Mouse (Mus musculus): ENCODE measurements at regions not wholly inside any gene's neighbourhood (a gene's known extent, or its start where the extent isn't known, plus 50 kb on each side); places are given as distances from the start of the nearest gene placed in this dataset.

DNA sequence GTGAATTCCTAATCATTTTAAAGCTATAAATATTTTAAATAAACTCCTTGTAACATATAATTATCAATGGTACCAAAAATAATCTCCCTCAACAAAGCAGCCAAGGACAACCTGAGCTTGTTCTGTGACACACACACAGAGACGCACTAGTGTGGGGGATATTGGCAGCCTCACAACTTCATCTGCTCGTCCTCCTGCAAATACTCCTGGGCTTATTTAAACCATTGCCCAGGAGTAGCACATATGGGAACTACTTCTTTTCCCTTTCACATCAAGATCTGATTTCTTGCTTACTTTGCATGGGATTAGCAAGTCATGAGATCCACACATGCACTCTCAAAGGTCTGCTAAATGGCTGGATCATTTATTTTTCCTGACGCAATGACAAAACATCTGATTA is 277.7 kb upstream of the Lmcd1 start:
- 71% methylated on average over 3 of the region's 3 CpGs for WGBS (ENCODE audit: insufficient replicate concordance)
- no peaks in the 10 kb centered on the region for H3K9me3 ChIP-seq (ENCODE audit: low read length)
- no peak overlapping the region for H3K27ac ChIP-seq (ENCODE audit: low read depth)
- H3K4me2 ChIP-seq (ENCODE audit: low read depth, low read length), result no peak overlapping the region
- H3K36me3 ChIP-seq (replicated peaks; ENCODE audit: insufficient read depth, low read length), result no peaks in the 10 kb centered on the region
- TF ChIP-seq CTCF (IDR thresholded peaks at IDR 0.05; ENCODE audit: low read depth), result no peak
- no peak for TF ChIP-seq EP300 (IDR thresholded peaks at IDR 0.05; ENCODE audit: low read depth)
- H3K27me3 ChIP-seq (ENCODE audit: insufficient read depth, low read length), result no peaks in the 10 kb centered on the region
- ATAC-seq (no peak), DNase-seq (no peak)
- H3K4me1 ChIP-seq (ENCODE audit: insufficient read depth), result no peaks in the 10 kb centered on the region
- H3K9ac ChIP-seq (replicated peaks), result no peak overlapping the region
- H3K4me3 ChIP-seq (ENCODE audit: low read depth, low read length), result no peak overlapping the region

GRCm38 (mm10) chr6:112003784-112004471 is 269.6 kb upstream of the Lmcd1 start:
- no peaks in the 10 kb centered on the region for H3K9me3 ChIP-seq (ENCODE audit: low read length)
- no peak overlapping the region for H3K4me2 ChIP-seq (ENCODE audit: low read depth, low read length)
- H3K9ac ChIP-seq (replicated peaks), result no peak overlapping the region
- ATAC-seq (no peak), DNase-seq (no peak)
- H3K27me3 ChIP-seq (ENCODE audit: insufficient read depth, low read length), result no peaks in the 10 kb centered on the region
- 72% methylated on average over 3 of the region's 3 CpGs for WGBS (ENCODE audit: insufficient replicate concordance)
- H3K36me3 ChIP-seq (replicated peaks; ENCODE audit: insufficient read depth, low read length), result no peaks in the 10 kb centered on the region
- TF ChIP-seq CTCF (IDR thresholded peaks at IDR 0.05; ENCODE audit: low read depth) (no peak), EP300 (IDR thresholded peaks at IDR 0.05; ENCODE audit: low read depth) (no peak)
- no peak overlapping the region for H3K4me3 ChIP-seq (ENCODE audit: low read depth, low read length)
- H3K27ac ChIP-seq (ENCODE audit: low read depth), result no peak overlapping the region
- no peaks in the 10 kb centered on the region for H3K4me1 ChIP-seq (ENCODE audit: insufficient read depth)

DNA sequence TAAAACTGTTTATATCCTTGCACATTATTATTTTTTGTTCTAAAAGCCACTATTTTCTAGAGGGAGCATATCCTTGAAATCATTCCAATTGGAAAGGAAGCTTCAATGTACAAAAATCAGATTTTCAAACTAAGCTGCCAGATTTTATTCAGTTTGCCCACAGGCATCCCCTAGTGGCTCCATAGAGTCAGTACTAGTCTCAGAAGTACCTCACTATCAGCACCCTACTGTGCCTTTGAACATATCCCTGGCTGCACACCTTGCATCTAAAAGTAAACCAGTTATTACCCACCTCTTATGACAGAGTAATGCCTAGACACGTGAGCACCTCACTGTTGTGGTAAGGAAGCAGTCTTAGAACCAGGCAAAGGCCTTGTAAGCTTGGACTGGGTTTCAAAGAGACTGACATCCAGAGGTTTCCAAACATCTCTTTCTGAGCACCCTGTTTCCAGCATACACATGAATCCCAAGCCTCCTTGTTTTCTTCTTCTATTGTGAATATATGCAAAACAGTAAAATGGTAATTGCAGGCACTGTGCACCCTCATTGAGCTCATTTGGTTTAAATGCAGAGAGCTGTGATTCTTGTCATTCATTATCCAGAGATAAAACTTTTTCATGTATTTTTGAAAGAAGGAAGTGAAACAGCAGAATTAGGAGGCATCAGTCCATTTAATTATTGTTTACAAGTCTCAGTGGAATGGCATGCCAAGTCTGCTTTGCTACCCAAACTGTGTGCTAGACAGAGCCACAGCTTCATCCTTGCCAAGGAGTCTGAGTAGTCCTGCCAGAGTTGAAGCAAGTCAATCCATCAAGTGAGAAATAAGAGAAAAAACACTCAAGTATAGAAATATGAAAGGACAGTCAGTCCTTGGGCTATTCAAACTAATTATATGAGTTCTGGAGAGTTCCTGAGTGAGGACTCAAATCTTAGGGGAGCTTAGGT is 247.0 kb upstream of the Lmcd1 start:
- DNase-seq, result no peak

GRCm38 (mm10) chr6:112050548-112051184 is 222.9 kb upstream of the Lmcd1 start:
- ATAC-seq, result no peak
- Histone ChIP-seq H3K4me2 (ENCODE audit: low read depth, low read length) (no peak overlapping the region), H3K9ac (replicated peaks) (no peak overlapping the region), H3K27me3 (ENCODE audit: insufficient read depth, low read length) (no peaks in the 10 kb centered on the region), H3K4me3 (ENCODE audit: low read depth, low read length) (no peak overlapping the region), H3K27ac (ENCODE audit: low read depth) (no peak overlapping the region), H3K4me1 (ENCODE audit: insufficient read depth) (no peaks in the 10 kb centered on the region), H3K36me3 (replicated peaks; ENCODE audit: insufficient read depth, low read length) (no peaks in the 10 kb centered on the region), H3K9me3 (ENCODE audit: low read length) (no peaks in the 10 kb centered on the region)
- no peak for TF ChIP-seq EP300 (IDR thresholded peaks at IDR 0.05; ENCODE audit: low read depth)
- no peak for TF ChIP-seq CTCF (IDR thresholded peaks at IDR 0.05; ENCODE audit: low read depth)
- no peak for DNase-seq
- WGBS (ENCODE audit: insufficient replicate concordance), result 71% methylated on average over 6 of the region's 6 CpGs

More for the DNA sequence above, 247.0 kb upstream of the Lmcd1 start:
- Histone ChIP-seq H3K27me3 (ENCODE audit: insufficient read depth, low read length) (no peaks in the 10 kb centered on the region), H3K4me2 (ENCODE audit: low read depth, low read length) (no peak overlapping the region), H3K9me3 (ENCODE audit: low read length) (no peaks in the 10 kb centered on the region), H3K27ac (ENCODE audit: low read depth) (no peak overlapping the region), H3K9ac (replicated peaks) (no peak overlapping the region), H3K4me3 (ENCODE audit: low read depth, low read length) (no peak overlapping the region), H3K36me3 (replicated peaks; ENCODE audit: insufficient read depth, low read length) (no peaks in the 10 kb centered on the region), H3K4me1 (ENCODE audit: insufficient read depth) (no peaks in the 10 kb centered on the region)
- TF ChIP-seq EP300 (IDR thresholded peaks at IDR 0.05; ENCODE audit: low read depth) (no peak), CTCF (IDR thresholded peaks at IDR 0.05; ENCODE audit: low read depth) (no peak)
- no peak for ATAC-seq
- 59% methylated on average over 1 of the region's 1 CpGs for WGBS (ENCODE audit: insufficient replicate concordance)

- no peaks in the 10 kb centered on the region for H3K36me3 ChIP-seq (replicated peaks; ENCODE audit: insufficient read depth, low read length)
- H3K9me3 ChIP-seq (ENCODE audit: low read length), result no peaks in the 10 kb centered on the region
- no peak overlapping the region for H3K9ac ChIP-seq (replicated peaks)
- no peak overlapping the region for H3K27ac ChIP-seq (ENCODE audit: low read depth)
- no peaks in the 10 kb centered on the region for H3K27me3 ChIP-seq (ENCODE audit: insufficient read depth, low read length)
- no peak overlapping the region for H3K4me2 ChIP-seq (ENCODE audit: low read depth, low read length)
- DNase-seq, result no peak
- WGBS (ENCODE audit: insufficient replicate concordance), result 80% methylated on average over 6 of the region's 6 CpGs
- TF ChIP-seq EP300 (IDR thresholded peaks at IDR 0.05; ENCODE audit: low read depth) (no peak), CTCF (IDR thresholded peaks at IDR 0.05; ENCODE audit: low read depth) (no peak)
- H3K4me3 ChIP-seq (ENCODE audit: low read depth, low read length), result no peak overlapping the region
- H3K4me1 ChIP-seq (ENCODE audit: insufficient read depth), result no peaks in the 10 kb centered on the region
- ATAC-seq, result no peak
These were observed 221.4 kb upstream of the Lmcd1 start for GRCm38 (mm10) chr6:112052193-112052592.

- 17% methylated on average over 1 of the region's 1 CpGs for WGBS (ENCODE audit: insufficient replicate concordance)
- H3K27ac ChIP-seq (ENCODE audit: low read depth), result no peak overlapping the region
- no peaks in the 10 kb centered on the region for H3K36me3 ChIP-seq (replicated peaks; ENCODE audit: insufficient read depth, low read length)
- H3K27me3 ChIP-seq (ENCODE audit: insufficient read depth, low read length), result no peaks in the 10 kb centered on the region
- H3K4me1 ChIP-seq (ENCODE audit: insufficient read depth), result no peaks in the 10 kb centered on the region
- DNase-seq (no peak), ATAC-seq (no peak)
- no peak for TF ChIP-seq EP300 (IDR thresholded peaks at IDR 0.05; ENCODE audit: low read depth)
- no peak for TF ChIP-seq CTCF (IDR thresholded peaks at IDR 0.05; ENCODE audit: low read depth)
- no peak overlapping the region for H3K4me2 ChIP-seq (ENCODE audit: low read depth, low read length)
- no peaks in the 10 kb centered on the region for H3K9me3 ChIP-seq (ENCODE audit: low read length)
- no peak overlapping the region for H3K9ac ChIP-seq (replicated peaks)
- no peak overlapping the region for H3K4me3 ChIP-seq (ENCODE audit: low read depth, low read length)
These were observed 215.7 kb upstream of the Lmcd1 start for GRCm38 (mm10) chr6:112057895-112058294.

Measured in liver, postnatal 0 days (tissue).